Mouse (Mus musculus) forebrain, embryonic 16.5 days (tissue): ENCODE measurements around the gene Il2rb. TPM values are rescaled to one million over a fixed set of nuclear protein-coding genes. Genes with fewer than 3 reads are reported as not detected.

Experiments
- ATAC-seq: fragments of 200-750 bp; cut with Nextera tagmentation; 2 replicates; pipeline ENCODE4 v1.8.0; 2017; ENCODE audit warnings: mild to moderate bottlenecking, moderate library complexity
- H3K27ac ChIP-seq: fragments of 300-500 bp; sonication (generic); 2 replicates; pipeline ENCODE4 v1.5.1; 2014; ENCODE audit warnings: low read length, control low read depth
- H3K27me3 ChIP-seq: fragments of 300-500 bp; sonication (generic); replicated peaks from 2 replicates; pipeline ENCODE4 v1.6.1; 2014; ENCODE audit warnings: low read length; ENCODE audit not compliant: control insufficient read depth, insufficient read depth
- H3K36me3 ChIP-seq: fragments of 300-500 bp; sonication (generic); 2 replicates; pipeline ENCODE4 v1.6.1; 2014; ENCODE audit not compliant: control insufficient read depth, insufficient read depth
- H3K4me1 ChIP-seq: fragments of 300-500 bp; sonication (generic); replicated peaks from 2 replicates; pipeline ENCODE4 v1.6.1; 2014; ENCODE audit warnings: low read length; ENCODE audit not compliant: control insufficient read depth, insufficient read depth
- H3K4me2 ChIP-seq: fragments of 300-500 bp; sonication (generic); 2 replicates; pipeline ENCODE4 v1.6.1; 2014; ENCODE audit warnings: mild to moderate bottlenecking, low read length, control low read depth
- H3K4me3 ChIP-seq: fragments of 300-500 bp; sonication (generic); replicated peaks from 2 replicates; pipeline ENCODE4 v1.5.1; 2014; ENCODE audit warnings: mild to moderate bottlenecking, low read length, control low read depth
- H3K9ac ChIP-seq: fragments of 300-500 bp; sonication (generic); replicated peaks from 2 replicates; pipeline ENCODE4 v1.6.1; 2014; ENCODE audit warnings: low read depth, low read length, control low read depth
- H3K9me3 ChIP-seq: fragments of 300-500 bp; sonication (generic); 2 replicates; pipeline ENCODE4 v1.6.1; 2016; ENCODE audit warnings: low read length; ENCODE audit not compliant: control insufficient read depth
- WGBS: fragments of 180-500 bp; shearing (Covaris S2); extraction: QIAGEN DNeasy Blood & Tissue Kit; methylation state at CpG from one replicate; pipeline ENCODE4 v1.1.7; 2014; 5-methylcytosine and 5-hydroxymethylcytosine counted together
- polyA plus RNA-seq: library from polyadenylated mRNA; unstranded; fragments of >200 nt; fragmentation: Nextera tagmentation; extraction: Ambion mirVana; gene quantifications from 2 replicates; pipeline ENCODE4 v1.2.1, GENCODE M21; 2015

Il2rb gene
- not detected in 2 replicates for polyA plus RNA-seq

DNA sequence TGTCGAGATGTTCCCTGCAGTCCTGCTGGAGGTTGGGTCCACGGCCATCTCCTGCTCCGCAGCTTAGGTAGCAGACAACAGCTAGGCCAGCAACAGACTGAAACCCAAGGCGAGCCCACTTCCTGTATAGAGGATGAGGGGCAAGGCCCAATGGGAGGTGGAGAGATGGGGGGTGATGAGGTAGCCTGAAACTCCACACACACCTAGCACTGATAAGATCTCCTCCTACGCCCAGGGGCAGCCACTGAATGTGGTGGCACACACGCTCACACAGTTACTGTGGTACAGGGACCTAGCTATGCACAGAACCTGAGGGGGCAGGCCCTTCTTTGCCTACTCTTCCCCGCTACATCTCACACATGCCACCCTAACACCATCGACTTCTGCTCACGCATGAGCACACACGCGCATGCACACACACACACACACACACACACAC, at the start of gene Il2rb:
Gene Il2rb (minus strand): TSS at position 304 of the 439 bp plus-strand sequence.
- no peaks in the 10 kb centered on the region for H3K4me1 ChIP-seq
- H3K9ac ChIP-seq: no peak within 1 kb of the TSS
- H3K36me3 ChIP-seq: no peaks in the 10 kb centered on the region
- H3K4me3 ChIP-seq: no peak within 1 kb of the TSS
- no peak for ATAC-seq
- H3K27me3 ChIP-seq: no peaks in the 10 kb centered on the region
- no peaks in the 10 kb centered on the region for H3K9me3 ChIP-seq
- H3K4me2 ChIP-seq: no peak within 1 kb of the TSS
- no peak within 1 kb of the TSS for H3K27ac ChIP-seq
- WGBS: 82% methylated on average over 11 of the region's 11 CpGs

DNA sequence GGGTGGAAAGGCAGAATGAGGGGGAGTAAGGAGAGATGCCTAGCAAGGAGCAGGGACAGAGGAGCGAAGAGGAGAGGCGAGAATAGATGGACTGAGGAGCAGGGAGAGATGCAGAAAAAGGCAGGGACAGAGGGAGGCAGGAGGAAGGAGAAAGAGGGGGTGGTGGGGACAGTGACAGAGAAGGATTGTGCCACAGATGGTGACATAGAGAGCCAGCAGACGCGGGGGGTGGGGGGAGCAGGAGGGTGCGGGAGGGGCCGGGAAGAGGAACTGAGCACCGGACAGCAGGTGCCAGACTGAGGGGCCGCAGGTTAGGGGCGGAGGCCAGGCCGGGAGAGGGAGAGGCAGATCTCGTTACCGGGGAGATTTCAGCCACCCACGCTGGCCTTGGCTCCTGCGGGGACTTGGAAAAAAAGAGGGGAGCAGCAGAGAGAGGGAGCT, 49.5 kb upstream of the Il2rb start, which contains the start of gene Sstr3:
Gene Sstr3 (minus strand): TSS at position 125 of the 441 bp plus-strand sequence.
- Histone ChIP-seq H3K9ac (peak within 1 kb of the TSS; percentile 37), H3K4me1 (peaks cover 41% of the 10 kb centered on the region), H3K4me3 (peak within 1 kb of the TSS; percentile 18), H3K27me3 (no peaks in the 10 kb centered on the region), H3K4me2 (peak within 1 kb of the TSS; percentile 43), H3K36me3 (no peaks in the 10 kb centered on the region), H3K27ac (peak within 1 kb of the TSS; percentile 43), H3K9me3 (no peaks in the 10 kb centered on the region)
- ATAC-seq: no peak
- WGBS: 10% methylated on average over 12 of the region's 14 CpGs

DNA sequence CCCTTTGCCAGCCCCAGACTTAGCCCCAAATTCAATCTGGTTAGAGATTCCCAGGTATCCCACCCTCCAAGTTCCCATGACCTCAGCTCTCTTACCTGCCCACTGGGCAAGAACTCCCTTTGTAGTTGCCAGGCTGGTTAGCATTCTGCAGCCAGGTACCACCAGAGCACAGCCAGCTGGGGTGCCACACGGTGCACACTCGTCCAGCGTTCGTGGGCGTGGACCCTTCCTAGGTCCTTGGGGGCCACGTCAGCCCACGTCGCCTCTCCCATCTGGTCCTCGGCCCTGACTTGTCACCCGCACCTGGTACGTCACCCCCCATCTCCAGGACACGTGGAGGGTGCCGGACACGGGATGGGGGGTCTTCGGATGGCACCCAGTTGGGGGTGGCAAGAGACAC, 49.0 kb upstream of the Il2rb start:
- Histone ChIP-seq H3K4me1 (peaks cover 41% of the 10 kb centered on the region), H3K27ac (peak overlapping the region; percentile 43), H3K27me3 (no peaks in the 10 kb centered on the region), H3K4me2 (peak overlapping the region; percentile 43), H3K4me3 (no peak overlapping the region), H3K36me3 (no peaks in the 10 kb centered on the region), H3K9me3 (no peaks in the 10 kb centered on the region), H3K9ac (peak overlapping the region; percentile 35)
- 66% methylated on average over 15 of the region's 15 CpGs for WGBS
- ATAC-seq: no peak

DNA sequence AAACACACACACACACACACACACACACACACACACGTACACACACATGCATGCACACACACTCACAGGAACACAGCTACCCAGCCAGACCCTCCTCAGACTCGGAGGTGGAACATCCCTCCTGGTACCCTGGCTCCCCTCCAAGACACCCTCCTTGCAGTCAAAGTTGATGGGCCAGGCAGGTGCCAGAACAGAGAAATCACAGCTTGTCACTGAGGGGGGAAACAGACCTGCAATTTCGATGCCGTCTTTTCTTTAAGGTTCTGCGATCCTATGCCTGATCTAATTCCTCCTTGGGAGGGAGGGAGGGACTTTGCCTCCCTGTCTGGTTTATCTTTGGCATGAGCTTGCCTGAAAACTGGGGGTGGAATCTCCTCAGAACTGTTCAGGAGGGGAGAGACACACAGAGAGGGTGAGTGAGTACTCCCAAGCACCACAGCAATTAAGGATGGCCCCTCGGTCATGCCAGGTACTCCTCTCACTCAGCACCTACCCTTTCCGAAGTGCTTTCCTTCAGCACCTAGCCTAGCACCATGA, 47.8 kb upstream of the Il2rb start:
- H3K27me3 ChIP-seq: no peaks in the 10 kb centered on the region
- H3K4me2 ChIP-seq: no peak overlapping the region
- no peaks in the 10 kb centered on the region for H3K36me3 ChIP-seq
- ATAC-seq: peak; percentile 32
- no peak overlapping the region for H3K4me3 ChIP-seq
- no peaks in the 10 kb centered on the region for H3K9me3 ChIP-seq
- whole genome bisulfite sequencing: 46% methylated on average over 7 of the region's 7 CpGs
- no peak overlapping the region for H3K9ac ChIP-seq
- H3K27ac ChIP-seq: peak overlapping the region; percentile 31
- H3K4me1 ChIP-seq: peaks cover 41% of the 10 kb centered on the region

DNA sequence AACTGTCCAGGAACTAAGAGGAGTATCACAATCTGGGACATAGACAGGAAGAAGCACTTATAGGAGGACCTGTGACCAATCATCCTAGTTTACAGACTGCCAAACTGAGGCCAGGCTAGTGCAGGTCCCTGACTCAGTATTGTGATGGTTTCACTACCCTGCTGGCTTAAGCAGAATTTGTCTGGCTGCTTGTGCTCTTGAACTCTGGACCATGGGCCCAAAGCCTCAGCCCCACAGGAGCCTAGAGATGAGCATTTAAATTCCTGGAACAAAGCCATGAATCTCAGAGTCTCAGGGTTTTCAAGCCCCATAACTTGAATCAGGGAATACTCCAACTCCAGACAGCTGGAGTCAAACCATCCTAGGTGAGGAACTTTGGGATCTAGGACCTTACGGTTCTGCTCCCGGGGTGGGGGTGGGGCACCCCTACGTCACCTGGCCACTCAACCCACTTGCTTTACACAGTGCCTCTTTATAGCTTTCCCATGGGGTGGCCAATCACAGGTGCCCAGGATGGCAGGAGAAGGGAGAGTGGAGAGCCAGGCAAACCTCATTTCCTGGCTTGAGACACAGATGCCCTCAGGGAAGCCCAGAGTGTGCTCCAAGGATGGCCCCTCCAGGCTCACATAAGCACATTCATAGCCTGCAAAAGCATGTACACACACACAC, 47.2 kb upstream of the Il2rb start:
- H3K27ac ChIP-seq: peak overlapping the region; percentile 30; the same call in 1 of the 2 replicates
- no peak overlapping the region for H3K9ac ChIP-seq
- H3K4me2 ChIP-seq: no peak overlapping the region
- peaks cover 41% of the 10 kb centered on the region for H3K4me1 ChIP-seq
- H3K4me3 ChIP-seq: no peak overlapping the region
- no peaks in the 10 kb centered on the region for H3K9me3 ChIP-seq
- ATAC-seq: no peak; the same call in 1 of the 2 replicates
- H3K36me3 ChIP-seq: no peaks in the 10 kb centered on the region
- WGBS: 77% methylated on average over 3 of the region's 3 CpGs
- no peaks in the 10 kb centered on the region for H3K27me3 ChIP-seq

DNA sequence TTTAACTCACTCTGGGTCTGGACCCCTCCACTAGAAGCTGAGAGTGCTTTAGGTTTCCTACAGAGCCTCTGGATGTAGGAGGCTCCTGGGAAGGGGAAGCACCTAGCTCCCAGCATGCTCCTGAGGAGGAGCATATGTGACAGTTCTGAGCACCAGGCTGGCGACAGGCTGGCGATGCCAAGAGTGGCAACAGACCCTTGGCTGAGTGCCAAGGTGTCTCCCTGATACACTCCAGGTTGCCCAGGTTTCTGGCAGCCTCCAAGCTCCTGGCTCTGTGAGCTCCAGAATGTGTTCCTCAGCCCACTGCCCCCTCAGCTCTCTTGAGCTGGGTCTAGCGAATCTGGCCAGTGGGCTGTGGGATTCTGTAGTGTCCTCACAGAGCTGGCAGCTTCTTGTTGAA, 46.5 kb upstream of the Il2rb start:
- ATAC-seq: peak; percentile 37
- Histone ChIP-seq H3K9me3 (no peaks in the 10 kb centered on the region), H3K27me3 (no peaks in the 10 kb centered on the region), H3K9ac (no peak overlapping the region), H3K4me3 (no peak overlapping the region), H3K27ac (no peak overlapping the region), H3K4me2 (no peak overlapping the region), H3K4me1 (peaks cover 41% of the 10 kb centered on the region), H3K36me3 (no peaks in the 10 kb centered on the region)
- 32% methylated on average over 3 of the region's 3 CpGs for WGBS

DNA sequence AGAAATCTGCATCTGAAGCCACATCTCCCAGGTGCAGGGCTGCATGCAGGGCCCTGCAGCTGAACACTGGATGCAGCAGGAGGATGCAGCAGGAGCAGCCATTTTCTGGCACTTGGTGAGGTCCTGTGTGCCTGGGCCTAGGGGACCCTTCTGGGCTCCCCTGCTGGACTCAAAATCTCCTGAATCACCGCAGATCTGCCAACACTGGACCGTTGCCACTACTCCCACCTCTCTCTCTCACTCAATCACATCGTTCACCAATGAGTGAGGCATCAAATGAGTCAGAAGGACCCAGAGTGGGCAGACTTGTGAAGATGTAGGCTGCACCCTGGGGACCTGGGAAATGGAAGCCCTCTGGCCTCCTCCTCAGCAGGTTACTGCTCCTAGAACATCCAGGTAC, 46.0 kb upstream of the Il2rb start:
- peaks cover 41% of the 10 kb centered on the region for H3K4me1 ChIP-seq
- 38% methylated on average over 3 of the region's 3 CpGs for WGBS

DNA sequence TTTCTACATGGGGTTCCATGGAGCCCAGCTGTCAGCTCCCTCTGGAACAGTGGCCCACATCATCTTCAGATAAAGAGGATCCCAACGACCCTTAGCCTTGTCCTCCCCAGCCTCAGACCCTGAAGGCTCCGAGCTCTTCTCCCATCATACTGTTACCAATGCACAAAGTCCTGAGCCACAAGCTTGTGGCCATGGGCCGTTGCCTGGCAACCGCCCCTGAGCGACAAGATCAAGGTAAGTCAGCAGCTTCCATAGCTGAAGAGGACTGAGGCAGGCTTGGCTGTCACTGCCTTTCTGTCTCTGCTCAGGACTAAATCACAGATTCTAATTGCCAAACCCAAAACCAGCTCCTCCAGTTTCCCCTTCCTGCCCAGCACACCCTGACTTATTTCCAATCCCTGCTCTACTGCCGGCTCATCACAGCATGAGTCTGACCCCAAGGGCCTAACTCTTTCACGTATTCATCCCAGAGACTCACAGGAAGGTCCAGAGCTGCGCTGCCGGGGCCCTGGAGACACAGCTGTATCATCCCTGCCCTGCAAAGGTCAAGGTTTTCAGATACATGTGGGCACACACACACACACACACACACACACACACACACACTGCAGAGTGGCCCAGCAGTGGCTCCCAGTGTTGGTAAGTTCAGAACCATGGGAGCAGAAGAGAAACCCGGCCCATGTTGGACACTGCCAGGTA, 40.8 kb upstream of the Il2rb start:
- Histone ChIP-seq H3K4me1 (peaks cover 6% of the 10 kb centered on the region), H3K27ac (no peak overlapping the region), H3K36me3 (no peaks in the 10 kb centered on the region), H3K4me3 (no peak overlapping the region), H3K9me3 (no peaks in the 10 kb centered on the region), H3K4me2 (no peak overlapping the region), H3K9ac (no peak overlapping the region), H3K27me3 (no peaks in the 10 kb centered on the region)
- 47% methylated on average over 10 of the region's 10 CpGs for WGBS
- ATAC-seq: no peak

More for the DNA sequence above, 46.0 kb upstream of the Il2rb start:
- Histone ChIP-seq H3K27me3 (no peaks in the 10 kb centered on the region), H3K9me3 (no peaks in the 10 kb centered on the region), H3K4me3 (no peak overlapping the region), H3K9ac (no peak overlapping the region), H3K36me3 (no peaks in the 10 kb centered on the region), H3K27ac (no peak overlapping the region), H3K4me2 (no peak overlapping the region)
- ATAC-seq: no peak

DNA sequence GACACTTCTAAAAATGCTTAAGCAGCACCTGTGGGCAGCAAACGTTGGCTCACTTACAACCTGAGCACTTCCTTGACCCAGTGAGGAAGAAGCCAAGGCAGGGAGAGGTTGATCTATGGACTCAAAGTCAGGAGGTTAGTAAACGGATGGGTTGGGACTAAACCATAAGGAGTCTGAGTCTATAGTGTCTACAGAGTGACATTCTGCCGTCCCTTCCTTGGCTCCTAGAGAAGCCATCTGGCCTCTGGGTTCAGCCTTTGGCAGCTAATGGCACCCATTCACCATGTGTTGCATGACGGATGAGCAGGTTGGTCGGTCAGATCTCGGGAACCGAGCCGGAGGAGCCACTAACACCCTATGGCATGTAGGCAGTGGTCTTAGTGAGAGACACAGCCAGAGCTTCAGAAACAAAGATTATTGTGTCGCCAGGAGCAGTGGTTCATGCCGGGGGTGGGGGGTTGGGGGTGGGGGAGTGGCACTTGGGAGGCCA, 38.3 kb upstream of the Il2rb start:
- Histone ChIP-seq H3K27me3 (no peaks in the 10 kb centered on the region), H3K9me3 (no peaks in the 10 kb centered on the region), H3K4me2 (no peak overlapping the region), H3K9ac (no peak overlapping the region), H3K4me3 (no peak overlapping the region), H3K4me1 (peaks cover 20% of the 10 kb centered on the region), H3K27ac (no peak overlapping the region), H3K36me3 (no peaks in the 10 kb centered on the region)
- WGBS: 79% methylated on average over 10 of the region's 10 CpGs
- ATAC-seq: no peak
